Mouse (Mus musculus) MEL (cell line): Measurements from ENCODE around the gene Rlim. TPM values are rescaled to one million over a fixed set of nuclear protein-coding genes. Genes with fewer than 3 reads are reported as not detected.

Experiments
- DNase-seq: peaks from one replicate; pipeline ENCODE4 v3.0.0; 2011; ENCODE audit warnings: low read depth, low spot score
- H3K27ac ChIP-seq: 2 replicates; pipeline ENCODE4 v1.5.1; 2012; ENCODE audit warnings: low read depth, mild to moderate bottlenecking, control low read depth, low read length, moderate library complexity; ENCODE audit not compliant: control insufficient read depth
- H3K27me3 ChIP-seq, 2 experiments: fragments of 150-350 bp in 1 of 2; sonication (generic) in 1 of 2; 2 replicates each; pipeline ENCODE4 v1.6.1; 2012; ENCODE audit warnings: low read length in 2 of 2, mild to moderate bottlenecking in 2 of 2, improper control_type of control experiment in 1 of 2, moderate library complexity in 1 of 2; ENCODE audit not compliant: insufficient read depth in 2 of 2, control insufficient read depth in 1 of 2
- H3K36me3 ChIP-seq, 2 experiments: 2 replicates each; pipeline ENCODE4 v1.6.1; 2012 to 2014; ENCODE audit warnings: low read length in 2 of 2, improper control_type of control experiment in 1 of 2, inconsistent platforms in 1 of 2, mild to moderate bottlenecking in 1 of 2; ENCODE audit not compliant: insufficient read depth in 2 of 2, control insufficient read depth in 1 of 2
- H3K4me1 ChIP-seq, 2 experiments: fragments of 150-350 bp in 1 of 2; sonication (generic) in 1 of 2; 2 replicates each; pipeline ENCODE4 v1.6.1; 2012; ENCODE audit warnings: low read length in 2 of 2, improper control_type of control experiment in 1 of 2, mild to moderate bottlenecking in 1 of 2; ENCODE audit not compliant: insufficient read depth in 2 of 2, control insufficient read depth in 1 of 2
- H3K4me3 ChIP-seq, 2 experiments: fragments of 150-350 bp in 1 of 2; sonication (generic) in 1 of 2; 2 replicates each; pipeline ENCODE4 v1.5.1; 2012; ENCODE audit warnings: low read depth in 2 of 2, low read length in 2 of 2, mild to moderate bottlenecking in 2 of 2, moderate library complexity in 2 of 2, control low read depth in 1 of 2, improper control_type of control experiment in 1 of 2; ENCODE audit not compliant: control insufficient read depth in 1 of 2, insufficient read depth in 1 of 2
- H3K79me2 ChIP-seq: 2 replicates; pipeline ENCODE4 v1.6.1; 2012; ENCODE audit warnings: mild to moderate bottlenecking, low read length, moderate library complexity; ENCODE audit not compliant: control insufficient read depth, poor library complexity, insufficient read depth
- H3K9ac ChIP-seq: 2 replicates; pipeline ENCODE4 v1.6.1; 2012; ENCODE audit warnings: low read depth, mild to moderate bottlenecking, control low read depth, low read length, moderate library complexity; ENCODE audit not compliant: control insufficient read depth, poor library complexity, severe bottlenecking
- H3K9me3 ChIP-seq: fragments of 150-350 bp; sonication (generic); replicated peaks from 2 replicates; pipeline ENCODE4 v1.6.1; 2012; ENCODE audit warnings: mild to moderate bottlenecking, low read length, improper control_type of control experiment, moderate library complexity; ENCODE audit not compliant: insufficient read depth
- BHLHE40 ChIP-seq: IDR thresholded peaks from 2 replicates; pipeline ENCODE4 v1.6.1; 2012; ENCODE audit warnings: low read depth, mild to moderate bottlenecking, inconsistent platforms, low read length, improper control_type of control experiment, borderline replicate concordance
- CHD2 ChIP-seq: IDR thresholded peaks from 2 replicates; pipeline ENCODE4 v1.6.1; 2011; ENCODE audit warnings: low read length, improper control_type of control experiment
- E2F4 ChIP-seq: IDR thresholded peaks from 2 replicates; pipeline ENCODE4 v1.6.1; 2011; ENCODE audit warnings: low read depth, low read length, improper control_type of control experiment, borderline replicate concordance
- ETS1 ChIP-seq: IDR thresholded peaks from 2 replicates; pipeline ENCODE4 v1.6.1; 2012; ENCODE audit warnings: low read depth, mild to moderate bottlenecking, inconsistent platforms, low read length, improper control_type of control experiment, moderate library complexity
- GABPA ChIP-seq: IDR thresholded peaks from 2 replicates; pipeline ENCODE4 v1.6.1; 2012; ENCODE audit warnings: low read depth, mild to moderate bottlenecking, inconsistent platforms, low read length, improper control_type of control experiment, moderate library complexity
- JUND ChIP-seq: IDR thresholded peaks from 2 replicates; pipeline ENCODE4 v1.6.1; 2011; ENCODE audit warnings: low read depth, mild to moderate bottlenecking, improper control_type of control experiment, low read length
- MAFK ChIP-seq: IDR thresholded peaks from 2 replicates; pipeline ENCODE4 v1.6.1; 2011; ENCODE audit warnings: low read depth, mild to moderate bottlenecking, low read length, improper control_type of control experiment, borderline replicate concordance
- MAX ChIP-seq: IDR thresholded peaks from 2 replicates; pipeline ENCODE4 v1.6.1; 2011; ENCODE audit warnings: low read length, improper control_type of control experiment
- MAZ ChIP-seq: IDR thresholded peaks from 2 replicates; pipeline ENCODE4 v1.6.1; 2012; ENCODE audit warnings: low read depth, mild to moderate bottlenecking, inconsistent platforms, low read length, improper control_type of control experiment
- MEF2A ChIP-seq: IDR thresholded peaks from 2 replicates; pipeline ENCODE4 v1.6.1; 2014; ENCODE audit warnings: low read depth, mild to moderate bottlenecking, inconsistent platforms, low read length, improper control_type of control experiment; ENCODE audit not compliant: poor library complexity, insufficient replicate concordance, severe bottlenecking; ENCODE audit errors: extremely low read depth
- NELFE ChIP-seq: IDR thresholded peaks from 2 replicates; pipeline ENCODE4 v1.6.1; 2011; ENCODE audit warnings: low read depth, low read length, improper control_type of control experiment
- POLR2A ChIP-seq, 2 experiments: IDR thresholded peaks; 2 replicates each; pipeline ENCODE4 v1.6.1; 2011 to 2012; ENCODE audit warnings: low read length in 2 of 2, mild to moderate bottlenecking in 2 of 2, control low read depth in 1 of 2, improper control_type of control experiment in 1 of 2, low read depth in 1 of 2, moderate library complexity in 1 of 2; ENCODE audit not compliant: control insufficient read depth in 1 of 2, insufficient read depth in 1 of 2, poor library complexity in 1 of 2
- POLR2AphosphoS2 ChIP-seq: IDR thresholded peaks from 2 replicates; pipeline ENCODE4 v1.6.1; 2011; ENCODE audit warnings: low read length, improper control_type of control experiment
- POLR2AphosphoS5 ChIP-seq: IDR thresholded peaks from 2 replicates; pipeline ENCODE4 v1.6.1; 2012; ENCODE audit warnings: low read depth, borderline replicate concordance, mild to moderate bottlenecking, inconsistent platforms, low read length, moderate library complexity, mixed read lengths
- RAD21 ChIP-seq: IDR thresholded peaks from 2 replicates; pipeline ENCODE4 v1.6.1; 2011; ENCODE audit warnings: mild to moderate bottlenecking, low read depth, low read length, improper control_type of control experiment
- RCOR1 ChIP-seq: IDR thresholded peaks from 2 replicates; pipeline ENCODE4 v1.6.1; 2012; ENCODE audit warnings: low read depth, mild to moderate bottlenecking, inconsistent platforms, low read length, improper control_type of control experiment
- SIN3A ChIP-seq: IDR thresholded peaks from 2 replicates; pipeline ENCODE4 v1.6.1; 2012; ENCODE audit warnings: low read length, improper control_type of control experiment, inconsistent platforms
- SMC3 ChIP-seq: IDR thresholded peaks from 2 replicates; pipeline ENCODE4 v1.6.1; 2011; ENCODE audit warnings: low read depth, low read length, improper control_type of control experiment
- TBP ChIP-seq: IDR thresholded peaks from 2 replicates; pipeline ENCODE4 v1.8.0; 2011; ENCODE audit warnings: low read depth, low read length, improper control_type of control experiment
- UBTF ChIP-seq: IDR thresholded peaks from 2 replicates; pipeline ENCODE4 v1.6.1; 2012; ENCODE audit warnings: low read depth, mild to moderate bottlenecking, inconsistent platforms, low read length, improper control_type of control experiment, moderate library complexity, borderline replicate concordance; ENCODE audit not compliant: insufficient read depth
- USF1 ChIP-seq: IDR thresholded peaks from 2 replicates; pipeline ENCODE4 v1.6.1; 2014; ENCODE audit warnings: low read depth, mild to moderate bottlenecking, inconsistent platforms, low read length, improper control_type of control experiment, moderate library complexity
- USF2 ChIP-seq, 2 experiments: IDR thresholded peaks; 2 replicates each; pipeline ENCODE4 v1.6.1; 2011 to 2012; ENCODE audit warnings: improper control_type of control experiment in 2 of 2, low read length in 2 of 2, borderline replicate concordance in 1 of 2, inconsistent platforms in 1 of 2, low read depth in 1 of 2, mild to moderate bottlenecking in 1 of 2; ENCODE audit not compliant: insufficient read depth in 1 of 2
- ZMIZ1 ChIP-seq: IDR thresholded peaks from 2 replicates; pipeline ENCODE4 v1.6.1; 2012; ENCODE audit warnings: low read depth, mild to moderate bottlenecking, inconsistent platforms, low read length, improper control_type of control experiment, moderate library complexity
- ZNF384 ChIP-seq: IDR thresholded peaks from 2 replicates; pipeline ENCODE4 v1.6.1; 2012; ENCODE audit warnings: low read depth, mild to moderate bottlenecking, inconsistent platforms, low read length, improper control_type of control experiment
- polyA plus RNA-seq, 2 experiments: library from polyadenylated mRNA; stranded (reverse) in 1 of 2; unstranded in 1 of 2; fragments of >175 nt in 1 of 2; fragments of >200 nt in 1 of 2; gene quantifications; 2 replicates each; pipeline versions ENCODE4 v1.2.1 to v1.2.4; 2012; ENCODE audit warnings: low replicate concordance in 2 of 2, low read depth in 1 of 2; ENCODE audit not compliant: insufficient read length in 2 of 2, insufficient read depth in 1 of 2, missing spikeins in 1 of 2
- total RNA-seq: library from RNA; depleted of rRNA; stranded (reverse); fragments of 300-350 nt; gene quantifications from 2 replicates; pipeline ENCODE4 v1.2.3, GENCODE M21; 2012

Rlim gene
- total and polyA plus RNA-seq, 3 experiments: 20.8 to 84.2 (median 30.0) TPM

DNA sequence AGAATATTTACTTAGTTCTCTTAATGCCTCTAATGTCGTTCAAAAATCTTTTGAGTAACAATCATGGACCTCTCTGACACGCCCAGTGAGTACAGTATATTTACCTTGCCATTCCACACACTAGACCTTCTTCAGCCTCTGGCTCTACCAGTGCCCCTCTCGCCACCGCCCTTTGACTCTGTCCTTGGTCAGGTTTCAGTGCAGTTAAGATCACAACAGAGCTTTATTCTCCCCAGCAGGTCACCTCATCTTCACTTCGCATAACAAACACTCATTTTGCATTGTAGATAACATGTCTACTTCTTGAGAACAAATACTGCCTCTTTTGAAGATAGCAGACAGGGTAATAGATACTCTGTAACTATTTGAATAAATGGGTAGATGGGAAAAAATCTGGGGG lies 3.9 kb upstream of the Rlim start:
- Histone ChIP-seq H3K9ac (no peak overlapping the region), H3K9me3 (no peaks in the 10 kb centered on the region), H3K27ac (no peak overlapping the region), H3K4me3 (no peak overlapping the region), H3K79me2 (peaks cover 10% of the 10 kb centered on the region), H3K4me1 (no peaks in the 10 kb centered on the region), H3K27me3 (no peaks in the 10 kb centered on the region), H3K36me3 (peaks cover 0 to 3% of the 10 kb centered on the region in 2 experiments; a peak in 1 of 4 replicates)
- TF ChIP-seq SIN3A (no peak), BHLHE40 (no peak), ZNF384 (no peak), UBTF (no peak), RAD21 (no peak), MAFK (no peak), MAX (no peak), E2F4 (no peak), ETS1 (no peak), NELFE (no peak), POLR2AphosphoS2 (no peak), USF2 (IDR thresholded peaks at IDR 0.05; ENCODE audit: borderline replicate concordance in 1 of 2, insufficient read depth in 1 of 2, low read depth in 1 of 2, low read length in 2 of 2) (no peak), MAZ (no peak), TBP (no peak), POLR2AphosphoS5 (no peak)
- no peak for DNase-seq

DNA sequence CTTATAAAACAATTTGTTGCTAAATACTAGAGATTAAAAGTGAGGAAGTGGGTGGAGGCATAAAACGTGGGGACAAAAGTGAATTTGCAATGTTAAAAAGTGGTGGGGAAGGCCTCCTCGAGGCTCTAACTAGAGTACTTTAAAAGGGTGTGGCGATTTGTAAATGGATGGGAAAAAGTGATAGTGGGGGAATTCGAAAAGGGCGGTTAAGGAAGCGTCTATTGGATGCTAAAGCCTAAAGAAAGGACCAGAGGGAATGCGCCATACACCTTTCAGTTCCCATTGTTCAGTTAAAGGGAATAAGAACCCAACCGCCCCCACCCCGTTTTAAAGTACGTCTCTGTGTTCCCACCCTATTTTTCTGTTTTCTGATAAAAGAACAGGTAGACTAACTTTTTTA lies 722 bp upstream of the Rlim start:
- no peaks in the 10 kb centered on the region for H3K27me3 ChIP-seq
- H3K79me2 ChIP-seq: peaks cover 21% of the 10 kb centered on the region
- TF ChIP-seq USF1: no peak
- no peak for TF ChIP-seq CHD2
- TF ChIP-seq MEF2A: no peak
- no peak for TF ChIP-seq ZMIZ1
- no peak for TF ChIP-seq SMC3
- TF ChIP-seq POLR2AphosphoS2: no peak
- no peak for TF ChIP-seq SIN3A
- no peak for TF ChIP-seq RCOR1
- TF ChIP-seq POLR2A (IDR thresholded peaks at IDR 0.05; ENCODE audit: control insufficient read depth in 1 of 2, insufficient read depth in 1 of 2, low read depth in 1 of 2, low read length in 2 of 2, poor library complexity in 1 of 2): no peak
- no peak for TF ChIP-seq JUND
- TF ChIP-seq GABPA: no peak
- TF ChIP-seq, all 39 proteins: peak for 0
- Histone ChIP-seq H3K9ac (peak overlapping the region; percentile 68), H3K4me3 (peak overlapping the region; percentile 9 to 54), H3K9me3 (no peaks in the 10 kb centered on the region), H3K4me1 (no peaks in the 10 kb centered on the region), H3K27ac (peak overlapping the region; percentile 98), H3K36me3 (peaks cover 8 to 11% of the 10 kb centered on the region in 2 experiments)
- DNase-seq: no peak
